9 mouse cellular contexts compared by ENCODE assay signal in genomic region chr10:108435616-108436015, GRCm38 (mm10).
DNase-seq lines count a peak whose midpoint lies in the region; ATAC-seq lines count a peak whose summit lies in the region.
"Had no signal": no experiment of that assay in that cellular context is flagged by ENCODE, and none has a peak within 500 bp of the region (broad histone marks: within the 10 kb centered on the region; RNA-seq: fewer than 3 reads in every experiment).

No protein-coding gene starts in this region.

- peak; percentile 13 for DNase-seq in adrenal gland, postnatal 14 days
- no peak for DNase-seq in adrenal gland, postnatal 36 days
- peak; percentile 49 for DNase-seq in midbrain, embryonic 11.5 days (ENCODE audit: low spot score, missing footprints)
- DNase-seq in midbrain, embryonic 10.5 days (ENCODE audit: low spot score) = no peak
- DNase-seq in kidney, postnatal 4 days = peak; percentile 30 to 56
- no peak for DNase-seq in yolk sac, embryonic 10.5 days (ENCODE audit: low spot score)
- no peak for DNase-seq in gastrocnemius, adult 8-10 months (ENCODE audit: low spot score in 2 of 2)
- DNase-seq in layer of hippocampus, adult 9-11 months = no peak

- H3K27ac ChIP-seq in midbrain, embryonic 11.5 days (ENCODE audit: low read depth, low read length) = no peak overlapping the region
- no peak overlapping the region for H3K27ac ChIP-seq in midbrain, embryonic 10.5 days (replicated peaks)
- H3K27ac ChIP-seq: neural tube, embryonic 13.5 days had no signal

- ATAC-seq in midbrain, embryonic 11.5 days (ENCODE audit: low FRiP score) = 0 out of 2 replicates have a peak, but pooled peaks have one; percentile 17

- no peaks in the 10 kb centered on the region for H3K9me3 ChIP-seq in midbrain, embryonic 11.5 days (ENCODE audit: control insufficient read depth, low read length)
- no peaks in the 10 kb centered on the region for H3K9me3 ChIP-seq in midbrain, embryonic 10.5 days (replicated peaks)
- H3K9me3 ChIP-seq: neural tube, embryonic 13.5 days had no signal

- H3K9ac ChIP-seq in midbrain, embryonic 11.5 days (ENCODE audit: low read length) = no peak overlapping the region
- H3K9ac ChIP-seq: neural tube, embryonic 13.5 days had no signal

- 33% methylated on average over 5 of the region's 5 CpGs for WGBS in midbrain, embryonic 11.5 days
- WGBS in midbrain, embryonic 10.5 days = 29% methylated on average over 5 of the region's 5 CpGs

- H3K4me2 ChIP-seq in midbrain, embryonic 11.5 days = no peak overlapping the region
- H3K4me2 ChIP-seq: neural tube, embryonic 13.5 days had no signal

- no peaks in the 10 kb centered on the region for H3K36me3 ChIP-seq in midbrain, embryonic 11.5 days (ENCODE audit: control insufficient read depth, insufficient read depth, low read length)
- H3K36me3 ChIP-seq in midbrain, embryonic 10.5 days = no peaks in the 10 kb centered on the region
- H3K36me3 ChIP-seq: neural tube, embryonic 13.5 days had no signal

- H3K4me3 ChIP-seq in midbrain, embryonic 11.5 days (ENCODE audit: low read depth, low read length) = no peak overlapping the region
- no peak overlapping the region for H3K4me3 ChIP-seq in midbrain, embryonic 10.5 days
- H3K4me3 ChIP-seq: neural tube, embryonic 13.5 days had no signal

- H3K4me1 ChIP-seq in midbrain, embryonic 11.5 days (ENCODE audit: control insufficient read depth, insufficient read depth, low read length) = peaks cover 12% of the 10 kb centered on the region
- H3K4me1 ChIP-seq in midbrain, embryonic 10.5 days = peaks cover 45% of the 10 kb centered on the region

- H3K27me3 ChIP-seq in midbrain, embryonic 11.5 days (ENCODE audit: control insufficient read depth, insufficient read depth, low read length) = no peaks in the 10 kb centered on the region
- H3K27me3 ChIP-seq in midbrain, embryonic 10.5 days (ENCODE audit: low read depth, poor library complexity, severe bottlenecking) = no peaks in the 10 kb centered on the region
- H3K27me3 ChIP-seq: neural tube, embryonic 13.5 days had no signal

Comparison
In these comparisons a context has a peak if more than half of its experiments do, and no peak if none do; other contexts are left out.
1. DNase-seq: peak in adrenal gland, postnatal 14 days (single experiment), midbrain, embryonic 11.5 days (single experiment) and kidney, postnatal 4 days (2 of 2); none in adrenal gland, postnatal 36 days (0 of 2), midbrain, embryonic 10.5 days (single experiment), yolk sac, embryonic 10.5 days (single experiment), gastrocnemius, adult 8-10 months (0 of 2) and layer of hippocampus, adult 9-11 months (single experiment).